In genomic region chr10:12929149-12929856, GRCm38 (mm10) we compare ENCODE assay signal across 21 mouse cellular contexts. TPM values are rescaled to one million over a fixed set of nuclear protein-coding genes. Genes with fewer than 3 reads are reported as not detected.
A peak's percentile ranks its signal among the peaks of the same experiment; 100 is the strongest.
DNase-seq lines count a peak whose midpoint lies in the region; ATAC-seq and TF ChIP-seq lines count a peak whose summit lies in the region.
"Had no signal": no experiment of that assay in that cellular context is flagged by ENCODE, and none has a peak within 500 bp of the region (broad histone marks: within the 10 kb centered on the region; RNA-seq: fewer than 3 reads in every experiment).

No protein-coding gene starts in this region.

- no peak for TF ChIP-seq CTCF in thymus, adult 2 months (IDR thresholded peaks at IDR 0.05; ENCODE audit: borderline replicate concordance, control insufficient read depth, extremely low read depth, insufficient read depth, low read length, poor library complexity)

- H3K27me3 ChIP-seq in thymus, adult 2 months (ENCODE audit: control insufficient read depth, insufficient read depth, low read length), result no peaks in the 10 kb centered on the region
- no peaks in the 10 kb centered on the region for H3K27me3 ChIP-seq in liver, embryonic 12.5 days (replicated peaks)
- H3K27me3 ChIP-seq in heart, embryonic 11.5 days (ENCODE audit: control insufficient read depth, insufficient read depth, low read length), result no peaks in the 10 kb centered on the region
- H3K27me3 ChIP-seq: forebrain, embryonic 13.5 days; heart, embryonic 12.5 days; lung, embryonic 15.5 days; neural tube, embryonic 13.5 days had no signal

- no peak overlapping the region for H3K4me2 ChIP-seq in liver, embryonic 12.5 days
- H3K4me2 ChIP-seq in heart, embryonic 11.5 days, result no peak overlapping the region
- H3K4me2 ChIP-seq: forebrain, embryonic 13.5 days; heart, embryonic 12.5 days; lung, embryonic 15.5 days; neural tube, embryonic 13.5 days had no signal

- H3K27ac ChIP-seq in thymus, adult 2 months (ENCODE audit: control insufficient read depth, insufficient read depth, low read length), result no peak overlapping the region
- no peak overlapping the region; the same call in 1 of the 2 replicates for H3K27ac ChIP-seq in liver, embryonic 12.5 days
- H3K27ac ChIP-seq in heart, embryonic 11.5 days (ENCODE audit: low read depth, low read length), result no peak overlapping the region
- H3K27ac ChIP-seq: forebrain, embryonic 13.5 days; lung, embryonic 15.5 days; macrophage; neural tube, embryonic 13.5 days; stomach, postnatal 0 days had no signal

- H3K9me3 ChIP-seq in liver, embryonic 12.5 days (replicated peaks), result no peaks in the 10 kb centered on the region
- H3K9me3 ChIP-seq in heart, embryonic 11.5 days (replicated peaks; ENCODE audit: control insufficient read depth, low read length), result no peaks in the 10 kb centered on the region
- H3K9me3 ChIP-seq: forebrain, embryonic 13.5 days; heart, embryonic 12.5 days; lung, embryonic 15.5 days; neural tube, embryonic 13.5 days had no signal

- WGBS in thymus, adult 2 months, result 67% methylated on average over 7 of the region's 7 CpGs
- 52% methylated on average over 7 of the region's 7 CpGs for WGBS in liver, embryonic 12.5 days (ENCODE audit: insufficient replicate concordance)
- WGBS in heart, embryonic 11.5 days (ENCODE audit: insufficient replicate concordance), result 77% methylated on average over 7 of the region's 7 CpGs

- H3K4me3 ChIP-seq in thymus, adult 2 months (ENCODE audit: control insufficient read depth, insufficient read depth, low read length), result no peak overlapping the region
- no peak overlapping the region for H3K4me3 ChIP-seq in liver, embryonic 12.5 days
- no peak overlapping the region for H3K4me3 ChIP-seq in heart, embryonic 11.5 days (ENCODE audit: low read depth, low read length)
- H3K4me3 ChIP-seq: forebrain, embryonic 13.5 days; heart, embryonic 12.5 days; lung, embryonic 15.5 days; neural tube, embryonic 13.5 days had no signal

- no peaks in the 10 kb centered on the region for H3K36me3 ChIP-seq in thymus, adult 2 months (ENCODE audit: control insufficient read depth, insufficient read depth, low read length)
- no peaks in the 10 kb centered on the region for H3K36me3 ChIP-seq in liver, embryonic 12.5 days
- no peaks in the 10 kb centered on the region for H3K36me3 ChIP-seq in heart, embryonic 11.5 days (ENCODE audit: control insufficient read depth, insufficient read depth, low read length)
- H3K36me3 ChIP-seq: heart, embryonic 12.5 days; lung, embryonic 15.5 days; neural tube, embryonic 13.5 days had no signal

- peak; percentile 37; the same call in 1 of the 2 replicates for ATAC-seq in liver, embryonic 12.5 days
- ATAC-seq in cerebellum, adult (ENCODE audit: insufficient number of reproducible peaks, low FRiP score, low TSS enrichment), result no peak
- ATAC-seq in heart, embryonic 11.5 days (replicated peaks; ENCODE audit: insufficient number of reproducible peaks, low FRiP score, low TSS enrichment), result no peak
- ATAC-seq: forebrain, embryonic 13.5 days; hindbrain, embryonic 16.5 days had no signal

- DNase-seq in thymus, postnatal 0 days (ENCODE audit: low spot score), result peak; percentile 53
- no peak for DNase-seq in thymus, adult 2 months
- peak; percentile 62 for DNase-seq in MEL-GATA-1-ER (ENCODE audit: extremely low read depth, low read depth)
- peak; percentile 63 for DNase-seq in naive thymus-derived CD4-positive, alpha-beta T cell, adult 2 months (ENCODE audit: low read depth)
- no peak for DNase-seq in cerebellum, postnatal 36 days
- DNase-seq: adrenal gland, postnatal 25 days; cerebellum, adult 9-11 months; embryo, embryonic 11 days; kidney, adult 18-20 months; kidney, postnatal 14 days; right cerebral cortex, postnatal 25 days had no signal

- no peak overlapping the region for H3K9ac ChIP-seq in liver, embryonic 12.5 days
- no peak overlapping the region for H3K9ac ChIP-seq in heart, embryonic 11.5 days (ENCODE audit: low read depth, low read length)
- H3K9ac ChIP-seq: forebrain, embryonic 13.5 days; heart, embryonic 12.5 days; lung, embryonic 15.5 days; neural tube, embryonic 13.5 days had no signal

- TF ChIP-seq POLR2A in thymus, adult 2 months (IDR thresholded peaks at IDR 0.05; ENCODE audit: control insufficient read depth, extremely low read depth, insufficient read depth, low read length, poor library complexity), result no peak

- H3K4me1 ChIP-seq in thymus, adult 2 months (replicated peaks; ENCODE audit: control insufficient read depth, insufficient read depth, low read length), result peaks cover 5% of the 10 kb centered on the region
- peaks cover 16% of the 10 kb centered on the region for H3K4me1 ChIP-seq in liver, embryonic 12.5 days
- 0 out of 2 replicates have a peak, but pooled peaks cover 3% of the 10 kb centered on the region for H3K4me1 ChIP-seq in heart, embryonic 11.5 days (ENCODE audit: control insufficient read depth, insufficient read depth, low read length)

RNA-seq across cellular contexts. Expression of gene Stx11, which starts 34.8 kb away (rescaled TPM):
- 20.6 and 21.9 TPM in 2 replicates for polyA plus RNA-seq in thymus, postnatal 0 days (2015; fragmentation: Nextera tagmentation; extraction: Ambion mirVana)
- 10.5 and 11.1 TPM in 2 replicates for polyA plus RNA-seq in thymus, adult 2 months (2012; rRNA removed)
- polyA plus RNA-seq in liver, embryonic 12.5 days (2016; fragmentation: Nextera tagmentation; extraction: Ambion mirVana), result 15.1 and 16.6 TPM in 2 replicates
- polyA plus RNA-seq in heart, embryonic 11.5 days (2014; fragmentation: Nextera tagmentation; extraction: Ambion mirVana), result 5.3 and 5.5 TPM in 2 replicates

Comparison
In these comparisons a context has a peak if more than half of its experiments do, and no peak if none do; other contexts are left out.
1. DNase-seq: peak in thymus, postnatal 0 days (single experiment), MEL-GATA-1-ER (single experiment) and naive thymus-derived CD4-positive, alpha-beta T cell, adult 2 months (single experiment); none in thymus, adult 2 months (single experiment) and cerebellum, postnatal 36 days (0 of 2).